Mouse (Mus musculus) intestine, embryonic 14.5 days (tissue): ENCODE data around the gene Zfp335. TPM values are rescaled to one million over a fixed set of nuclear protein-coding genes. Genes with fewer than 3 reads are reported as not detected.
"Not testable (repeated sequence)": the region's sequence is repeated elsewhere in the genome, so short reads cannot be mapped to it uniquely, and the experiment has no call there.

Source experiments
- ATAC-seq: fragments of 200-750 bp; cut with Nextera tagmentation; replicated peaks from 2 replicates; pipeline ENCODE4 v1.8.0; 2017; ENCODE audit warnings: low read depth, moderate number of reproducible peaks, moderate TSS enrichment, moderate library complexity; ENCODE audit not compliant: low FRiP score, low TSS enrichment
- DNase-seq: peaks from one replicate; pipeline ENCODE4 v3.0.0-alpha.2; 2018; ENCODE audit warnings: low spot score
- H3K27ac ChIP-seq: fragments of 300-500 bp; sonication (generic); 2 replicates; pipeline ENCODE4 v1.5.1; 2014; ENCODE audit warnings: low read depth, mild to moderate bottlenecking, control low read depth
- H3K27me3 ChIP-seq: fragments of 300-500 bp; sonication (generic); replicated peaks from 2 replicates; pipeline ENCODE4 v1.6.1; 2014; ENCODE audit warnings: low read length, control low read depth; ENCODE audit not compliant: control insufficient read depth, insufficient read depth
- H3K36me3 ChIP-seq: fragments of 300-500 bp; sonication (generic); 2 replicates; pipeline ENCODE4 v1.6.1; 2014; ENCODE audit warnings: low read length, control low read depth; ENCODE audit not compliant: control insufficient read depth, insufficient read depth
- H3K4me1 ChIP-seq: fragments of 300-500 bp; sonication (generic); replicated peaks from 2 replicates; pipeline ENCODE4 v1.6.1; 2014; ENCODE audit warnings: low read length, control low read depth, mixed read lengths; ENCODE audit not compliant: control insufficient read depth, insufficient read depth
- H3K4me2 ChIP-seq: fragments of 300-500 bp; sonication (generic); 2 replicates; pipeline ENCODE4 v1.6.1; 2014; ENCODE audit warnings: low read length
- H3K4me3 ChIP-seq: fragments of 300-500 bp; sonication (generic); 2 replicates; pipeline ENCODE4 v1.5.1; 2014; ENCODE audit warnings: low read depth, low read length, control low read depth, mixed read lengths
- H3K9ac ChIP-seq: fragments of 300-500 bp; sonication (generic); 2 replicates; pipeline ENCODE4 v1.6.1; 2014; ENCODE audit warnings: mild to moderate bottlenecking, low read length
- H3K9me3 ChIP-seq: fragments of 300-500 bp; sonication (generic); 2 replicates; pipeline ENCODE4 v1.6.1; 2016; ENCODE audit warnings: low read length, control low read depth; ENCODE audit not compliant: control insufficient read depth
- WGBS: fragments of 180-500 bp; shearing (Covaris S2); extraction: QIAGEN DNeasy Blood & Tissue Kit; methylation state at CpG from one replicate; pipeline ENCODE4 v1.1.7; 2014; 5-methylcytosine and 5-hydroxymethylcytosine counted together
- polyA plus RNA-seq: library from polyadenylated mRNA; unstranded; fragments of >200 nt; fragmentation: Nextera tagmentation; extraction: Ambion mirVana; gene quantifications from 2 replicates; pipeline ENCODE4 v1.2.1, GENCODE M21; 2014

Gene Zfp335
- polyA plus RNA-seq, 1 experiment from 2014 or later, result 12.7 TPM

DNA sequence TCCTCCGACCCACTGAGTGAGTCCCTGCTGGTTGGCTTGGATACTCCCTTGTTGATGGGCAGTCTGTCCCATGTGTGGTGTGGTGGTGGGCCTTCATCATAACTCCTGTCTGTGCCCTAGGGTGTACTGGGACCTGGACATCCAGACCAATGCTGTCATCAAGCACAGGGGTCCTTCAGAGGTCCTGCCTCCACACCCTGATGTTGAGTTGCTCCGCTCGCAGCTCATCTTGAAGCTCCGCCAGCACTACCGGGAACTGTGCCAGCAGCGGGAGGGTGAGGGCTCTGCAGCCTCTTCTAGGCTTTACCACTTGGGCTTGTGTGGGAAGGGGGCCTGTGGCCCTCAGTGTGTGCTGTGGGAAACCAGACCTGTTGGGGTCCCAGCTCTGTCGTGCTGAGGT, 25.8 kb downstream of the Zfp335 start:
- H3K27me3 ChIP-seq, result no peaks in the 10 kb centered on the region
- no peaks in the 10 kb centered on the region for H3K9me3 ChIP-seq
- no peak overlapping the region for H3K4me3 ChIP-seq
- no peak overlapping the region for H3K27ac ChIP-seq
- H3K9ac ChIP-seq, result no peak overlapping the region
- H3K36me3 ChIP-seq, result peaks cover 83% of the 10 kb centered on the region
- H3K4me2 ChIP-seq, result no peak overlapping the region
- ATAC-seq, result no peak
- DNase-seq, result no peak
- H3K4me1 ChIP-seq, result 0 out of 2 replicates have a peak, but pooled peaks cover under 1% of the 10 kb centered on the region
- 56% methylated on average over 7 of the region's 7 CpGs for WGBS

DNA sequence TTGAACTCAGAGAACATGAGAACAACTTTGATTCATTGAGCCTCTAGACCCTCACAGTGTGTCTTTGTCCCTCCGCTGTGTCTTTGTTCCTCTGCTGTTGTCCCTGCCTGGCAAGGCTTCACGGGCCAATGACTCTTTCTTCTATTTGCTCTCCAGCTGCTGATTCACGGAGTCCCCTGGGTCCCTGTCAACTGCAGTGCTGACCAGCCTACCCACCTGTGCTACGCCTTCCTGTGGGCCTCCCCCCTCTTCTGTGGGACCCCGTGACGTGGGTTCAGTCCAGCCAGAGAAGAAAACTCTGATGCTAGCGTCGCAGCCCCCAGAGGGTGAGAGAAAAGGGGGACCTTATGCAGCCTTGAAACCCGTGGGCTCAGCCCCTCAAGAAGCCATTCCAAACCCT, 28.9 kb downstream of the Zfp335 start:
- WGBS, result 80% methylated on average over 9 of the region's 9 CpGs
- peaks cover 12% of the 10 kb centered on the region for H3K4me1 ChIP-seq
- no peak for ATAC-seq
- peaks cover 51% of the 10 kb centered on the region for H3K36me3 ChIP-seq
- H3K4me2 ChIP-seq, result no peak overlapping the region
- H3K27me3 ChIP-seq, result no peaks in the 10 kb centered on the region
- no peak overlapping the region for H3K9ac ChIP-seq
- no peak for DNase-seq
- H3K9me3 ChIP-seq, result no peaks in the 10 kb centered on the region
- H3K27ac ChIP-seq, result no peak overlapping the region
- H3K4me3 ChIP-seq, result no peak overlapping the region

DNA sequence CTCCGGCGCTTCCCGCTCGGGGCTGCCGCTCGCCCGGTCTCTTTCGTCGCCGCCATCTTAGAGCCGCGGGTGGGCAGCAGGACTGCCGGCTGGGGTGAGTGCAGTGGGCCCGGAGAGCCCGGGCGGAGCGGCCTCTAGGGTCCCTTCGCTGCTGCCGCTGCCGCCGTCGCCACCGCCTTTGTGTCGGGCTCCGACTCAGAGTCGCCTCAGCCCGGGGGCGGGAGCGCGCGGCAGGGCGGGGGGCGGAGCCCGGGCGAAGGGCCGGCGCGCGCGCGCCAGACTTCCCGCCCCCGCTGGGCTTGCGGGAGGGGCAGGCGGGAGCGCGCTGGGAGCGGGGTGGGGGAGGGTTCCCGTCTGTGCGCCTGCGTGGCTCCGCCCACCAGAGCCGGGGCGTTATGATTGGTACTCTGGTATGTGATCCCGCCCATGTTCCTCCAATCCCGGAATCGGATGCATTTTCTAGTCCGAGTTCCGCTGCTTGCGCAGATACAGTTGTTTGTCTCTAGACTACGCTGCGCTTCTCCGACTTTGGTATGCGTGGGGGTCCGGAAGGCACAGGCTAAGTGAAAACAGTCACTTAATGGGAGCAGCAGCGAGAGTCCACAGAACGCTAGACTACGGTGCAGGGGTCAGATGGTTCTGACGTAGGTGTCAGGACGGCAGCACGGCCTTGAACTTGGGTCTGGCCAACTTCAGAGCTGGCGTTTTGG, 31.8 kb downstream of the Zfp335 start:
- no peaks in the 10 kb centered on the region for H3K9me3 ChIP-seq
- H3K36me3 ChIP-seq, result peaks cover 22% of the 10 kb centered on the region
- peak overlapping the region; percentile 100 for H3K9ac ChIP-seq
- peak overlapping the region; percentile 100 for H3K27ac ChIP-seq
- H3K4me3 ChIP-seq, result peak overlapping the region; percentile 93
- DNase-seq, result peak; percentile 99
- under 1% methylated on average over 42 of the region's 72 CpGs for WGBS
- H3K4me2 ChIP-seq, result peak overlapping the region; percentile 84
- H3K4me1 ChIP-seq, result peaks cover 14% of the 10 kb centered on the region
- ATAC-seq, result peak; percentile 79
- H3K27me3 ChIP-seq, result no peaks in the 10 kb centered on the region

DNA sequence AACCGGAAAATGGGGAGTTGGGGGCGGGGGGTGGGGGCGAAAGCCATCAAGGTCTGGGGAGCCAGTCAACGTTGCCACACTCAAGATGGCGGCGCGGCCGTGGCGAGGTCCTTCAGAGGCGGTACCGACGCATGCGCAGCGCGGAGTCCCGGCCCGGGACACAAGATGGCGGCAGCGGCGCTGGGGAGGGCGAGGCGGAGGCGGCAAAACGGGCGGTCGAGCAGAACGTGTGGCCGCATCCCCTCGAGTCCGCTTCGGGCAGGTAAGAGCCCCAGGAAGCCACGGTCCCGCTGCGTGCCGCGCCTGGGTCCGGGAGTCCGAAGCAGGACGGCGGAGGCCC, 32.4 kb downstream of the Zfp335 start, which contains the start of gene Pcif1:
Gene Pcif1 (plus strand): TSS at position 77 of the 340 bp plus-strand sequence.
- H3K4me3 ChIP-seq, result peak within 1 kb of the TSS; percentile 93
- peaks cover 17% of the 10 kb centered on the region for H3K4me1 ChIP-seq
- WGBS, result under 1% methylated on average over 40 of the region's 40 CpGs
- ATAC-seq, result peak; percentile 82
- peak; percentile 99 for DNase-seq
- no peaks in the 10 kb centered on the region for H3K27me3 ChIP-seq
- peaks cover 17% of the 10 kb centered on the region for H3K36me3 ChIP-seq
- H3K27ac ChIP-seq, result peak within 1 kb of the TSS; percentile 100
- H3K9ac ChIP-seq, result peak within 1 kb of the TSS; percentile 100
- H3K9me3 ChIP-seq, result no peaks in the 10 kb centered on the region
- peak within 1 kb of the TSS; percentile 84 for H3K4me2 ChIP-seq

DNA sequence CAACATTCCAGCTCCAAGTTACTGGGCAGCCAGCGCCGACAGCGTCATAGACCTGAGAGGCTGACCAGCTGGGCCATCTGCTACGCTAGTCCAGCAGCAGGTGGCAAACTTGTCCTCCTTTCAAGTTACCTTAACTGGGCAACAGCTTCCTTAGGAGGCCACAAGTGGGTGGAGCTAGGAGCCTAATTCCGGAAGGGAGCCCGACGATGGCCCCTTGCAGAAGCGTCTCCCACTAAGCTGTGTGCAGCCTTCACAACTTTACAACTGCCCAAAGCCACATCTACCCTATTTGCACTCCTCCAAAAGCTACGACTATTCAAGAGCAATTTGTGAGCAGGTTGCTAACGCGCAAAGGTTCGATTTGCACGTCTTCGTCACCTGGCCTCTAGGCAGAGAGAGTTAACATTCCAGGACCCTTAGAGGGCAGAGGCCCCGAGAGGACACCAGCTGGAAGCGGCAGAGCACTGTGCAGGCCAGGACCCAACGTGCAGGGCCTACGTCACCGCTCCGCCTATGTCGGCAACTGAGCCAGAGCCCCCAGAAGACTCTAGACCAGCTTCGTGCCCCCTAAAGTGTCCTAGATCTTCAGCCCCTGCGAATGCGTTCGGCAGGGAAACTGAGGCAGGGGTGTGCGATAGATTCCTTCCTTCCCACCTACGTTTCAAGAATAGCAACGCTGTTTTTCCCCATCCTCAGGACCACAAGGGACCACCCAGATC, 32.9 kb downstream of the Zfp335 start:
- H3K9ac ChIP-seq, result peak overlapping the region; percentile 100
- peak overlapping the region; percentile 61 for H3K4me2 ChIP-seq
- 2% methylated on average over 28 of the region's 28 CpGs for WGBS
- H3K27me3 ChIP-seq, result no peaks in the 10 kb centered on the region
- DNase-seq (peak; percentile 80), ATAC-seq (peak; percentile 56)
- peaks cover 12% of the 10 kb centered on the region for H3K36me3 ChIP-seq
- peak overlapping the region; percentile 93 for H3K4me3 ChIP-seq
- peaks cover 22% of the 10 kb centered on the region for H3K4me1 ChIP-seq
- H3K9me3 ChIP-seq, result no peaks in the 10 kb centered on the region
- H3K27ac ChIP-seq, result peak overlapping the region; percentile 100

DNA sequence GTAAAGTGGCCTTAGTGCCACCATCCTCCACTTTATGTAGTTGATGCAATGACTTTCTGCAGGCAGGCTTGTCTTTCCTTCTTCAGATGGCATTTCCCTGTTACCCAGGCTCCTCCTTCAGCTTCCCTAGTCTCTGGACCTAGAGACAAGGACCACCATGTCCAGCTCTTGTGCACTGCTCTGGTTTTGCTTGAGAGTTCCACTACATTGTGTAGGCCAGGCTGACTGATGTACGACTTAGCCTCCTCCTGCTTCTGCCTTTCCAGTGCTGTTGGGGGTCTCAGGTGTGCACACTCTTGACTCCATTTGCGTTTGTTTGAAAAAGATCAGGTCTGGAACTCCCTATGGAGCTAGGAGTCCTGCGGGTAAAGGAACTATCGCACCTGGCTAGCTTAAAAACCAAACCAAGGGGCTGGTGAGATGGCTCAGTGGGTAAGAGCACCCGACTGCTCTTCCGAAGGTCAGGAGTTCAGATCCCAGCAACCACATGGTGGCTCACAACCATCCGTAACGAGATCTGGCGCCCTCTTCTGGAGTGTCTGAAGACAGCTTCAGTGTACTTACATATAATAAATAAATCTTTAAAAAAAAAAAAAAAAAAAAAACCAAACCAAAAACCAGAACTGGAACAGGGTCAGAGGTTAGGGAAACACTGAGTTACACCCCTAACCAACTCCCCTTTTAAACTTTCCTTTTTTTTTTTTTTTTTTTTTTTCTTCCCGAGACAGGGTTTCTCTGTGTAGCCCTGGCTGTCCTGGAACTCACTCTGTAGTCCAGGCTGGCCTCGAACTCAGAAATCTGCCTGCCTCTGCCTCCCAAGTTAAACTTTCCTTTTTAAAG, 34.0 kb downstream of the Zfp335 start:
- peaks cover 22% of the 10 kb centered on the region for H3K4me1 ChIP-seq
- WGBS, result 76% methylated on average over 11 of the region's 11 CpGs
- ATAC-seq, result not testable (repeated sequence)

DNA sequence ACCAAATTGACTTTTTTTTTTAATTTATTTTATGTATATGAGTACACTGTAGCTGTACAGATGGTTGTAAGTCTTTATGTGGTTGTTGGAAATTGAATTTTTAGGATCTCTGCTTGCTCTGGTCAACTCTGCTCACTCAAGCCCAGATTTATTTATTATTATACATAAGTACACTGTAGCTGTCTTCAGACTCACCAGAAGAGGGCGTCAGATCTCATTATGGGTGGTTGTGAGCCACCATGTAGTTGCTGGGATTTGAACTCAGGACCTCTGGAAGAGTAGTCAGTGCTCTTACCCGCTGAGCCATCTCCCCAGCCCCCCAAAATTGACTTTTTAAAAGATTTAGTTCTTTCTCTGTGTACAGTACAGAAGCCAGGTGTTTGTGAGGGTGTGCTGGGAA, 35.9 kb downstream of the Zfp335 start:
- H3K4me1 ChIP-seq, result peaks cover 20% of the 10 kb centered on the region
- DNase-seq, H3K9me3 ChIP-seq, ATAC-seq, H3K27ac ChIP-seq, H3K4me3 ChIP-seq, H3K4me2 ChIP-seq, H3K36me3 ChIP-seq, H3K27me3 ChIP-seq, H3K9ac ChIP-seq: not testable (repeated sequence)
- 51% methylated on average over 2 of the region's 2 CpGs for WGBS

More for the DNA sequence above, 34.0 kb downstream of the Zfp335 start:
- not testable (repeated sequence) for H3K9me3 ChIP-seq, H3K36me3 ChIP-seq, H3K9ac ChIP-seq, H3K27me3 ChIP-seq, DNase-seq, H3K27ac ChIP-seq
- Histone ChIP-seq H3K4me3 (peak overlapping the region; percentile 93), H3K4me2 (peak overlapping the region; percentile 61)

DNA sequence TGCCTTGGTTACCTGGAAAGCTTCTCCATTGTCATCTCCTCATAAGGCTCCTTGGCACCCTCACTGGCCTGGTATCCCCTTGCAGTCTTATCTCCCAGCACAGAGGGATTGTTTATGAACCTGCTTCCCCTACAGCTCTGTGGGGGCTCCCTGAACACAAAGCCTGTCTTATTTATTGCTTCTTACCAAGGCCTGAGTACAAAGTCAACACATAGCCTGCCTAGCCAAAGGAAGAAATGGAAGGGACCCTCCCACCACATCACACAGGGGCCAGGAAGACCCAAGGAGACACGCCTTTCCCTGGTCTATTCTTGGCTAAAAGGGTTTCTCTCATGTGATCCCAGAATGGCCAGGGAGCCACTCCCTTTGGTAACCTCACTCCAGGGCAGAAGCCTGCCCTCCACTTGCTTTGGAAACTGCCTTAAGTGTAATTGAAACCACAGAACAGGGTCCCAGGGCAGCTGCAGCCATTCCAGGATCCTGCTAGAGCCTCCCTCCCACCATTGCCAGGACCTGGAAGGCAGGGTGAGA, 37.3 kb downstream of the Zfp335 start:
- ATAC-seq, result peak; percentile 21; the same call in 1 of the 2 replicates

More for the DNA sequence above, 37.3 kb downstream of the Zfp335 start:
- Histone ChIP-seq H3K4me1 (peaks cover 16% of the 10 kb centered on the region; the same call in 1 of the 2 replicates), H3K27me3 (no peaks in the 10 kb centered on the region), H3K9ac (no peak overlapping the region), H3K4me2 (no peak overlapping the region), H3K36me3 (no peaks in the 10 kb centered on the region), H3K4me3 (no peak overlapping the region), H3K9me3 (no peaks in the 10 kb centered on the region), H3K27ac (peak overlapping the region; percentile 64)
- WGBS, result 11% methylated on average over 1 of the region's 1 CpGs
- DNase-seq, result no peak
